Mouse (Mus musculus): ENCODE data around the gene Trim67. TPM values are rescaled to one million over a fixed set of nuclear protein-coding genes. Genes with fewer than 3 reads are reported as not detected.

Gene Trim67
- polyA plus RNA-seq, 1 experiment from 2014 or later, result 29.6 TPM

- Histone ChIP-seq H3K27ac (replicated peaks) (no peak overlapping the region), H3K27me3 (no peaks in the 10 kb centered on the region), H3K36me3 (0 out of 2 replicates have a peak, but pooled peaks cover 4% of the 10 kb centered on the region), H3K4me1 (replicated peaks) (peaks cover 70% of the 10 kb centered on the region), H3K9ac (peak overlapping the region; percentile 86), H3K4me3 (peak overlapping the region; percentile 75), H3K9me3 (no peaks in the 10 kb centered on the region), H3K4me2 (peak overlapping the region; percentile 73)
- ATAC-seq (ENCODE audit: low FRiP score, low read depth), result no peak
- 61% methylated on average over 8 of the region's 8 CpGs for WGBS
These were observed 3.0 kb downstream of the Trim67 start for GRCm38 (mm10) chr8:124795781-124796488.

- Histone ChIP-seq H3K9ac (no peak overlapping the region), H3K27ac (replicated peaks) (no peak overlapping the region), H3K9me3 (no peaks in the 10 kb centered on the region), H3K4me1 (replicated peaks) (peaks cover 36% of the 10 kb centered on the region), H3K27me3 (no peaks in the 10 kb centered on the region), H3K36me3 (0 out of 2 replicates have a peak, but pooled peaks cover 8% of the 10 kb centered on the region), H3K4me2 (no peak overlapping the region), H3K4me3 (no peak overlapping the region)
- no peak for ATAC-seq (ENCODE audit: low FRiP score, low read depth)
- WGBS, result 49% methylated on average over 11 of the region's 11 CpGs
These were observed 7.7 kb downstream of the Trim67 start for GRCm38 (mm10) chr8:124800542-124800941.

GRCm38 (mm10) chr8:124803824-124804702 lies 11.2 kb downstream of the Trim67 start:
- H3K4me1 ChIP-seq (replicated peaks), result peaks cover 4% of the 10 kb centered on the region
- WGBS, result 74% methylated on average over 12 of the region's 12 CpGs
- no peak for ATAC-seq (ENCODE audit: low FRiP score, low read depth)

GRCm38 (mm10) chr8:124805990-124806389 lies 13.1 kb downstream of the Trim67 start:
- WGBS, result 86% methylated on average over 4 of the region's 4 CpGs
- no peak for ATAC-seq (ENCODE audit: low FRiP score, low read depth)
- Histone ChIP-seq H3K4me3 (no peak overlapping the region), H3K27me3 (no peaks in the 10 kb centered on the region), H3K4me1 (replicated peaks) (peaks cover 15% of the 10 kb centered on the region), H3K9me3 (no peaks in the 10 kb centered on the region), H3K9ac (no peak overlapping the region), H3K36me3 (0 out of 2 replicates have a peak, but pooled peaks cover 4% of the 10 kb centered on the region), H3K27ac (replicated peaks) (no peak overlapping the region), H3K4me2 (no peak overlapping the region)

More at GRCm38 (mm10) chr8:124803824-124804702, 11.2 kb downstream of the Trim67 start:
- Histone ChIP-seq H3K27me3 (no peaks in the 10 kb centered on the region), H3K36me3 (0 out of 2 replicates have a peak, but pooled peaks cover 8% of the 10 kb centered on the region), H3K4me3 (no peak overlapping the region), H3K27ac (replicated peaks) (no peak overlapping the region), H3K9ac (no peak overlapping the region), H3K9me3 (no peaks in the 10 kb centered on the region), H3K4me2 (no peak overlapping the region)

- H3K4me1 ChIP-seq (replicated peaks), result peaks cover 20% of the 10 kb centered on the region
- WGBS, result 60% methylated on average over 2 of the region's 2 CpGs
- no peaks in the 10 kb centered on the region for H3K9me3 ChIP-seq
- H3K36me3 ChIP-seq, result 0 out of 2 replicates have a peak, but pooled peaks cover 3% of the 10 kb centered on the region
- no peak overlapping the region for H3K4me3 ChIP-seq
- no peak overlapping the region for H3K4me2 ChIP-seq
- no peak for ATAC-seq (ENCODE audit: low FRiP score, low read depth)
- no peaks in the 10 kb centered on the region for H3K27me3 ChIP-seq
- no peak overlapping the region for H3K9ac ChIP-seq
- H3K27ac ChIP-seq (replicated peaks), result no peak overlapping the region
These were observed 16.5 kb downstream of the Trim67 start for GRCm38 (mm10) chr8:124809419-124809818.

GRCm38 (mm10) chr8:124810056-124810610 lies 17.2 kb downstream of the Trim67 start:
- 0 out of 2 replicates have a peak overlapping the region, but pooled peaks have one; percentile 8 for H3K27ac ChIP-seq (replicated peaks)
- H3K9ac ChIP-seq, result no peak overlapping the region
- WGBS, result 62% methylated on average over 5 of the region's 5 CpGs
- peaks cover 20% of the 10 kb centered on the region for H3K4me1 ChIP-seq (replicated peaks)
- ATAC-seq (ENCODE audit: low FRiP score, low read depth), result no peak; the same call in 1 of the 2 replicates
- no peaks in the 10 kb centered on the region for H3K9me3 ChIP-seq
- no peaks in the 10 kb centered on the region for H3K27me3 ChIP-seq
- H3K4me2 ChIP-seq, result no peak overlapping the region
- H3K36me3 ChIP-seq, result peaks cover 4% of the 10 kb centered on the region; the same call in 1 of the 2 replicates
- H3K4me3 ChIP-seq, result no peak overlapping the region

- Histone ChIP-seq H3K27ac (replicated peaks) (0 out of 2 replicates have a peak overlapping the region, but pooled peaks have one; percentile 8), H3K4me3 (no peak overlapping the region), H3K4me2 (no peak overlapping the region), H3K9ac (no peak overlapping the region), H3K9me3 (no peaks in the 10 kb centered on the region), H3K27me3 (no peaks in the 10 kb centered on the region), H3K36me3 (peaks cover 9% of the 10 kb centered on the region), H3K4me1 (replicated peaks) (peaks cover 20% of the 10 kb centered on the region)
- peak; percentile 50; the same call in 1 of the 2 replicates for ATAC-seq (ENCODE audit: low FRiP score, low read depth)
- WGBS, result 18% methylated on average over 9 of the region's 9 CpGs
These were observed 17.9 kb downstream of the Trim67 start for GRCm38 (mm10) chr8:124810689-124811394.

- H3K4me2 ChIP-seq, result no peak overlapping the region
- WGBS, result 95% methylated on average over 4 of the region's 4 CpGs
- ATAC-seq (ENCODE audit: low FRiP score, low read depth), result no peak
- no peaks in the 10 kb centered on the region for H3K27me3 ChIP-seq
- H3K27ac ChIP-seq (replicated peaks), result no peak overlapping the region
- peaks cover 30% of the 10 kb centered on the region for H3K36me3 ChIP-seq
- no peaks in the 10 kb centered on the region for H3K9me3 ChIP-seq
- H3K4me3 ChIP-seq, result no peak overlapping the region
- H3K4me1 ChIP-seq (replicated peaks), result peaks cover 20% of the 10 kb centered on the region
- no peak overlapping the region for H3K9ac ChIP-seq
These were observed 20.4 kb downstream of the Trim67 start for GRCm38 (mm10) chr8:124813326-124813725.

GRCm38 (mm10) chr8:124815870-124816269 lies 23.0 kb downstream of the Trim67 start:
- no peak overlapping the region for H3K4me3 ChIP-seq
- H3K9ac ChIP-seq, result no peak overlapping the region
- peaks cover 48% of the 10 kb centered on the region for H3K36me3 ChIP-seq
- H3K4me2 ChIP-seq, result no peak overlapping the region
- no peak for ATAC-seq (ENCODE audit: low FRiP score, low read depth)
- no peaks in the 10 kb centered on the region for H3K27me3 ChIP-seq
- H3K4me1 ChIP-seq (replicated peaks), result peaks cover 6% of the 10 kb centered on the region
- H3K9me3 ChIP-seq, result no peaks in the 10 kb centered on the region
- H3K27ac ChIP-seq (replicated peaks), result no peak overlapping the region
- 89% methylated on average over 12 of the region's 12 CpGs for WGBS

- no peak overlapping the region for H3K4me2 ChIP-seq
- H3K27ac ChIP-seq (replicated peaks), result no peak overlapping the region
- no peak overlapping the region for H3K4me3 ChIP-seq
- ATAC-seq (ENCODE audit: low FRiP score, low read depth), result no peak
- H3K9ac ChIP-seq, result no peak overlapping the region
- peaks cover 53% of the 10 kb centered on the region for H3K36me3 ChIP-seq
- 94% methylated on average over 11 of the region's 11 CpGs for WGBS
- H3K9me3 ChIP-seq, result no peaks in the 10 kb centered on the region
- H3K4me1 ChIP-seq (replicated peaks), result no peaks in the 10 kb centered on the region
- no peaks in the 10 kb centered on the region for H3K27me3 ChIP-seq
These were observed 24.0 kb downstream of the Trim67 start for GRCm38 (mm10) chr8:124816866-124817265.

- Histone ChIP-seq H3K4me2 (no peak overlapping the region), H3K4me3 (no peak overlapping the region), H3K9me3 (no peaks in the 10 kb centered on the region), H3K36me3 (peaks cover 58% of the 10 kb centered on the region), H3K9ac (no peak overlapping the region), H3K27ac (replicated peaks) (no peak overlapping the region), H3K27me3 (no peaks in the 10 kb centered on the region), H3K4me1 (replicated peaks) (no peaks in the 10 kb centered on the region)
- ATAC-seq (ENCODE audit: low FRiP score, low read depth), result no peak
- WGBS, result 88% methylated on average over 3 of the region's 3 CpGs
These were observed 24.5 kb downstream of the Trim67 start for GRCm38 (mm10) chr8:124817361-124817760.
